Mouse (Mus musculus) midbrain, postnatal 0 days (tissue): ENCODE measurements around the gene Adh7. TPM values are rescaled to one million over a fixed set of nuclear protein-coding genes. Genes with fewer than 3 reads are reported as not detected.
A peak's percentile ranks its signal among the peaks of the same experiment; 100 is the strongest.

ENCODE experiments used
- ATAC-seq: fragments of 200-750 bp; cut with Nextera tagmentation; 2 replicates; pipeline ENCODE4 v1.8.0; 2017; ENCODE audit warnings: moderate number of reproducible peaks, mild to moderate bottlenecking, moderate TSS enrichment, moderate library complexity; ENCODE audit not compliant: low FRiP score
- DNase-seq: peaks from one replicate; pipeline ENCODE4 v3.0.0-alpha.2; 2015; ENCODE audit warnings: low spot score
- H3K27ac ChIP-seq: fragments of 300-500 bp; sonication (generic); 2 replicates; pipeline ENCODE4 v1.5.1; 2014; ENCODE audit warnings: low read depth, mild to moderate bottlenecking, low read length, mixed read lengths
- H3K27me3 ChIP-seq: fragments of 300-500 bp; sonication (generic); 2 replicates; pipeline ENCODE4 v1.6.1; 2014; ENCODE audit warnings: low read length, control low read depth, mixed read lengths; ENCODE audit not compliant: insufficient read depth
- H3K36me3 ChIP-seq: fragments of 300-500 bp; sonication (generic); 2 replicates; pipeline ENCODE4 v1.6.1; 2014; ENCODE audit warnings: low read length, control low read depth, mixed read lengths; ENCODE audit not compliant: insufficient read depth
- H3K4me1 ChIP-seq: fragments of 300-500 bp; sonication (generic); 2 replicates; pipeline ENCODE4 v1.6.1; 2014; ENCODE audit warnings: mild to moderate bottlenecking, control low read depth, antibody characterized with exemption, low read length, mixed read lengths; ENCODE audit not compliant: insufficient read depth
- H3K4me2 ChIP-seq: fragments of 300-500 bp; sonication (generic); 2 replicates; pipeline ENCODE4 v1.6.1; 2014; ENCODE audit warnings: low read depth, mild to moderate bottlenecking, low read length, mixed read lengths; ENCODE audit not compliant: poor library complexity, severe bottlenecking
- H3K4me3 ChIP-seq: fragments of 300-500 bp; sonication (generic); 2 replicates; pipeline ENCODE4 v1.5.1; 2014; ENCODE audit warnings: low read depth, mild to moderate bottlenecking, low read length, moderate library complexity
- H3K9ac ChIP-seq: fragments of 300-500 bp; sonication (generic); replicated peaks from 2 replicates; pipeline ENCODE4 v1.6.1; 2014; ENCODE audit warnings: mild to moderate bottlenecking, low read length, moderate library complexity, mixed read lengths; ENCODE audit not compliant: poor library complexity, severe bottlenecking
- H3K9me3 ChIP-seq: fragments of 300-500 bp; sonication (generic); 2 replicates; pipeline ENCODE4 v1.6.1; 2016; ENCODE audit warnings: low read length, control low read depth
- CTCF ChIP-seq: IDR thresholded peaks from 2 replicates; pipeline ENCODE4 v1.5.1; 2016; ENCODE audit warnings: antibody characterized with exemption, mild to moderate bottlenecking
- WGBS: fragments of 180-500 bp; shearing (Covaris S2); extraction: QIAGEN DNeasy Blood & Tissue Kit; methylation state at CpG from one replicate; pipeline ENCODE4 v1.1.7; 2014; 5-methylcytosine and 5-hydroxymethylcytosine counted together
- polyA plus RNA-seq: library from polyadenylated mRNA; unstranded; fragments of >200 nt; fragmentation: Nextera tagmentation; extraction: Ambion mirVana; gene quantifications from 2 replicates; pipeline ENCODE4 v1.2.1, GENCODE M21; 2015
- total RNA-seq: library from RNA; depleted of rRNA; stranded (reverse); fragments of >200 nt; gene quantifications from 2 replicates; pipeline ENCODE4 v1.2.3, GENCODE M21; 2014

Gene Adh7
- total and polyA plus RNA-seq, 2 experiments from 2014 or later = 0.99 to 2.0 TPM

GRCm38 (mm10) chr3:138242021-138242726 lies 24.6 kb downstream of the Adh7 start:
- no peak overlapping the region for H3K27ac ChIP-seq

GRCm38 (mm10) chr3:138242933-138243332 lies 25.4 kb downstream of the Adh7 start:
- no peak overlapping the region for H3K4me3 ChIP-seq
- H3K36me3 ChIP-seq = no peaks in the 10 kb centered on the region
- 87% methylated on average over 6 of the region's 6 CpGs for WGBS
- ATAC-seq (no peak), DNase-seq (no peak)
- H3K4me2 ChIP-seq = no peak overlapping the region
- H3K9ac ChIP-seq = no peak overlapping the region
- no peaks in the 10 kb centered on the region for H3K27me3 ChIP-seq
- H3K4me1 ChIP-seq = no peaks in the 10 kb centered on the region
- H3K9me3 ChIP-seq = no peaks in the 10 kb centered on the region
- H3K27ac ChIP-seq = no peak overlapping the region
- no peak for TF ChIP-seq CTCF

More at GRCm38 (mm10) chr3:138242021-138242726, 24.6 kb downstream of the Adh7 start:
- Histone ChIP-seq H3K9ac (no peak overlapping the region), H3K4me2 (no peak overlapping the region), H3K36me3 (no peaks in the 10 kb centered on the region), H3K9me3 (no peaks in the 10 kb centered on the region), H3K4me1 (no peaks in the 10 kb centered on the region), H3K4me3 (no peak overlapping the region), H3K27me3 (no peaks in the 10 kb centered on the region)
- ATAC-seq (no peak), DNase-seq (peak; percentile 69)
- TF ChIP-seq CTCF = no peak
- 53% methylated on average over 14 of the region's 14 CpGs for WGBS

- Histone ChIP-seq H3K4me1 (no peaks in the 10 kb centered on the region), H3K9ac (no peak overlapping the region), H3K27ac (no peak overlapping the region), H3K4me3 (no peak overlapping the region), H3K36me3 (no peaks in the 10 kb centered on the region), H3K4me2 (no peak overlapping the region), H3K27me3 (no peaks in the 10 kb centered on the region), H3K9me3 (no peaks in the 10 kb centered on the region)
- DNase-seq = no peak
- WGBS = 73% methylated on average over 7 of the region's 7 CpGs
- no peak for TF ChIP-seq CTCF
- no peak for ATAC-seq
Measured at GRCm38 (mm10) chr3:138244338-138244874, 26.8 kb downstream of the Adh7 start.

- DNase-seq (no peak), ATAC-seq (no peak)
- H3K27ac ChIP-seq = no peak overlapping the region
- no peaks in the 10 kb centered on the region for H3K9me3 ChIP-seq
- H3K4me2 ChIP-seq = no peak overlapping the region
- H3K4me3 ChIP-seq = no peak overlapping the region
- H3K36me3 ChIP-seq = no peaks in the 10 kb centered on the region
- H3K9ac ChIP-seq = no peak overlapping the region
- no peak for TF ChIP-seq CTCF
- H3K27me3 ChIP-seq = no peaks in the 10 kb centered on the region
- no peaks in the 10 kb centered on the region for H3K4me1 ChIP-seq
Measured at GRCm38 (mm10) chr3:138246511-138247020, 29.0 kb downstream of the Adh7 start.

- H3K9ac ChIP-seq = no peak overlapping the region
- no peak overlapping the region for H3K4me2 ChIP-seq
- H3K4me1 ChIP-seq = no peaks in the 10 kb centered on the region
- no peaks in the 10 kb centered on the region for H3K36me3 ChIP-seq
- no peak for ATAC-seq
- no peaks in the 10 kb centered on the region for H3K27me3 ChIP-seq
- H3K4me3 ChIP-seq = no peak overlapping the region
- no peak for DNase-seq
- H3K27ac ChIP-seq = no peak overlapping the region
- WGBS = 84% methylated on average over 4 of the region's 4 CpGs
- no peak for TF ChIP-seq CTCF
- H3K9me3 ChIP-seq = no peaks in the 10 kb centered on the region
Measured at GRCm38 (mm10) chr3:138247241-138247640, 29.7 kb downstream of the Adh7 start.

GRCm38 (mm10) chr3:138248011-138248410 lies 30.5 kb downstream of the Adh7 start:
- H3K27ac ChIP-seq = no peak overlapping the region
- no peaks in the 10 kb centered on the region for H3K4me1 ChIP-seq
- H3K27me3 ChIP-seq = no peaks in the 10 kb centered on the region
- H3K4me2 ChIP-seq = no peak overlapping the region
- no peak overlapping the region for H3K4me3 ChIP-seq
- H3K9me3 ChIP-seq = no peaks in the 10 kb centered on the region
- TF ChIP-seq CTCF = no peak
- no peak for DNase-seq
- WGBS = 63% methylated on average over 7 of the region's 7 CpGs
- no peaks in the 10 kb centered on the region for H3K36me3 ChIP-seq
- no peak overlapping the region for H3K9ac ChIP-seq
- ATAC-seq = no peak
